Mouse (Mus musculus): ENCODE measurements around the gene Tmprss11f.
"Not testable (repeated sequence)": the region's sequence is repeated elsewhere in the genome, so short reads cannot be mapped to it uniquely, and the experiment has no call there.

Tmprss11f gene

GRCm38 (mm10) chr5:86632324-86632723 lies at the start of gene Tmprss11f:
Gene Tmprss11f (minus strand): TSS chr5:86632424.
- no peak for DNase-seq (ENCODE audit: inconsistent age in 2 of 2, low spot score in 1 of 2)

- peak in 1 of 2 experiments; percentile 9 for DNase-seq (ENCODE audit: inconsistent age in 2 of 2, low spot score in 1 of 2)
Observed at GRCm38 (mm10) chr5:86676262-86676661, 44.0 kb upstream of the Tmprss11f start, which contains the start of gene Tmprss11b. Gene Tmprss11b (minus strand): TSS chr5:86676362.

DNA sequence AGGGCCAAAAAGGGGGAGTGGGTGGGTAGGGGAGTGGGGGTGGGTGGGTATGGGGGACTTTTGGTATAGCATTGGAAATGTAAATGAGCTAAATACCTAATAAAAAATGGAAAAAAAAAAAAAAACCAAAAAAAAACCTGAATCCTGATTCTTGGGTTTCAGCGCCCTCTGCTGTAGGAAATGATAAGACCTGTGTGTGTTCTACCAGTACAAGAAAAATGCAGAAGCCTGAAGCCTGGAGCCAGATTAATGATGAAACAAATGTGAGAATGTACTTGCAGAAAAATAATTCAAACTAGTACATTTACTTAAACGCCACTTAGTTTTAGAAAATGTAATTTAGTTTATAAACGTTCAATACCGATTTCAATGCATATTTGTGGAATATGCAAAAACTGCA lies 17.0 kb upstream of the Tmprss11f start:
- DNase-seq (ENCODE audit: inconsistent age in 2 of 2, low spot score in 1 of 2), result peak in 1 of 2 experiments; percentile 43

DNA sequence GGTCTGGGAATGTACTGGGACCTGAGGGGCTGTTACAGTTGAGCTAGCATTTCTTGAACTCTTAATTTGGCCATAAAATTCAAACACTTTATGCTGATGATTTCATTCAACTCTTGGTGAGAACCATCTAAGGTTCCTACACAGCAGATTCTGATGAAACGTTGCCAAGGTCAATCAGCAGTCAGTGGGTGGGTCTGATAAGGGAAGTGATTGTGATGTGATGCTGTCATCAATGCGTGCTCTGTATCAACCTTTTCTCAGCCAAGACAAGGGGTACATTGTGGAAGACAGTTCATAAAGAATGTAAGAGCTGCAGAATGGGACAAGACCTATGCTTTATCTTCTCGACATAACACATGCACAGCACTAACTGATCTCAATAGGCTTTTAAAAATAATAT lies 8.6 kb upstream of the Tmprss11f start:
- DNase-seq (ENCODE audit: inconsistent age in 2 of 2, low spot score in 1 of 2), result no peak

GRCm38 (mm10) chr5:86630700-86631099 lies 1.5 kb downstream of the Tmprss11f start:
- DNase-seq (ENCODE audit: inconsistent age in 2 of 2, low spot score in 1 of 2), result no peak

GRCm38 (mm10) chr5:86621778-86622177 lies 10.4 kb downstream of the Tmprss11f start:
- DNase-seq (ENCODE audit: inconsistent age in 2 of 2, low spot score in 1 of 2), result no peak

DNA sequence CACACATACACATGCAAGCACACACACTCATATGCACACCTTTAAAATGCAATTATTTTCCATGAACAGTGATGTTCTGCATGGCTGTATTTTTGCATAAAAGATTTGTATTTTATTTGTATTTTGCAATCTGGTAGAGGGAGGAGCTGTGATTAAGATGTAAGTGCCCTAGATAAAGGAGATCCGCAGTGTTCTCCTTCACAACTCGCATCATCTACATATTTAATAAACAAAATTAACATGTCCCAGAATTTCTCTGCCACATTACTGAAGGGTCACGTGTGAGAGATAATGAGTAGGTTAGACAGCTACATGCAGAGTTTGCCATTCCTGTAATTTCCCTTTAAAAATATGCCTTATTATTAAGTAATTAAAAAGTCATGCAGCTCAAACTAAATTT lies 46.3 kb downstream of the Tmprss11f start:
- no peak for DNase-seq (ENCODE audit: inconsistent age in 2 of 2, low spot score in 1 of 2)

DNA sequence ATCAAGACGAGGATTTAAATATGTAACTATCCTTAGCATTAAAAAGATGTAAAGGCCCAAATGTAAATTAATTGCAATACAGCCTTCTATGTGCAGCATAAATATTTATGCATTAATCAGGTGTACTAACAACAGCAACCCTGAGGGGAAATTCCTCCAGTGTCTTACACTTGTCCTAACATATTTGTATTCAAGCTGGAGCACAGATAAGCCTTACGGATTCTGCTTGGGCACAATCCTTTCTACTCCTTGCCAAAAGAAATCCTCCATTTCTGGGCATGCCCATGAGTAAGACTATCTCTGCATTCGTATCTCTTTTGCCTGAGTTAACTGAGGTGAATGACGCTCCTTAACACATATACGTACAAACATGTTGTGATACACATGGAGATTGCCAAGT lies 49.6 kb downstream of the Tmprss11f start:
- DNase-seq (ENCODE audit: inconsistent age in 2 of 2, low spot score in 1 of 2), result no peak

DNA sequence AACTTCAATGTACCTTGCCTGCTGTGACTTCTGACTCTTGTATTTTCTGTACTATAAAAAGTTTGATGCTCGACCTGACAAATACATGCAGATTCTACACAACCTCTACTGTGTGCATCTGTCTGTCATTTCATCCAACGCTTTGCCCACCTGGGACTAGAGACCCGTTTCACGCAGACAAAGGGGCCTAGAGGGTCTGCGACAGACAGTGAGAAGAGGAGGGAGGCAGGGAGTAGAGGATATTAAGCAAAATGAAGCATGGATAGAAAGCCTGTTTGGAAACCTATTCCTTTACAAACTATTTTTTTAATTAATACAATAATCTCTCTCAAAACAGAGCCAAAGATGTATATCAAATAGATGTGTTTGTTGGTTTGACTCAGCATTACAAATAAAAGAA lies 50.2 kb downstream of the Tmprss11f start:
- no peak for DNase-seq (ENCODE audit: inconsistent age in 2 of 2, low spot score in 1 of 2)

- DNase-seq (ENCODE audit: inconsistent age in 2 of 2, low spot score in 1 of 2), result not testable (repeated sequence)
Observed at GRCm38 (mm10) chr5:86578761-86579160, 53.5 kb downstream of the Tmprss11f start.

- DNase-seq (ENCODE audit: inconsistent age in 2 of 2, low spot score in 1 of 2), result peak in 1 of 2 experiments; percentile 10
Observed at GRCm38 (mm10) chr5:86546693-86547092, 85.5 kb downstream of the Tmprss11f start.

GRCm38 (mm10) chr5:86540601-86541000 lies 91.6 kb downstream of the Tmprss11f start:
- peak in 1 of 2 experiments; percentile 10 for DNase-seq (ENCODE audit: inconsistent age in 2 of 2, low spot score in 1 of 2)

DNA sequence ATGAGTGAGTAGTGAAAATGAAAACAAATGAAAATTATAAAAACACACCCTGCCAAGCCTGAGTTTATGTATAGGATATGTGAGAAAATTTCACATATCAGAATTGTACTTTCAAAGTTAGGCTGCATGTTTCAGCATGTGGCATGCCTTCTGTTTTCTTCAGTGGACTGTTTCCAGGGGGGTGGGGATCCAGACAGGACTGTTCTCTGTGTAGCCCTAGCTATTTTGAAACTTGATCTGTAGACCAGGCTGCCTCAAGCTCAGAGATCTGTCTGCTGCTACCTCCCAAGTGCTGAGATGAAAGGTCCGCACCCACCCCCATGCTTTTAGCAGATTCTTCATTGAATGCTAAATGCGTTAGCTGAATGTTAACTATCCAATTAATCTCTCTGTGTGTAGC lies 103.5 kb downstream of the Tmprss11f start:
- DNase-seq (ENCODE audit: inconsistent age in 2 of 2, low spot score in 1 of 2), result peak in 1 of 2 experiments; percentile 3

GRCm38 (mm10) chr5:86518500-86518899 lies 113.7 kb downstream of the Tmprss11f start, which contains the start of gene Tmprss11g:
Gene Tmprss11g (minus strand): TSS chr5:86518600.
- DNase-seq (ENCODE audit: inconsistent age in 2 of 2, low spot score in 1 of 2), result no peak

GRCm38 (mm10) chr5:86511538-86511937 lies 120.7 kb downstream of the Tmprss11f start:
- no peak for DNase-seq (ENCODE audit: inconsistent age in 2 of 2, low spot score in 1 of 2)

DNA sequence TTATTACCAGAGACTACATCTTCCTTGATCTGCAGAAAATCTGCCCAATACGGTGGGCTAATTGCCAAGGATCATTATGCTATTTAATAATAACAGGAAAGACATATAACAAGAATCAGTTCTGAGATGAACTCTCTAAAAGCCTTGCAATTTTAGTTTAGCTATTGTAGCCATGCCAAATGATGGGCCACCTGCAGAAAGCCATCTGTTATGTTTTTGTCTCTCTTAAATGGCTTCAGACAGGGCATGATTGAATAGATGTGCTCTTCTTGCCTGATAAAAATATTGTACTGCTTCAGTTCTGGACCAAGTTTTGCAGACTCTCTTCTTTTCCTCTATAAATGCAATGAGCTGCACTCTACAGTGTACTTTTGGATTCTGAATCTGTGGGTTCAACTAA lies 138.8 kb downstream of the Tmprss11f start:
- no peak for DNase-seq (ENCODE audit: inconsistent age in 2 of 2, low spot score in 1 of 2)

DNA sequence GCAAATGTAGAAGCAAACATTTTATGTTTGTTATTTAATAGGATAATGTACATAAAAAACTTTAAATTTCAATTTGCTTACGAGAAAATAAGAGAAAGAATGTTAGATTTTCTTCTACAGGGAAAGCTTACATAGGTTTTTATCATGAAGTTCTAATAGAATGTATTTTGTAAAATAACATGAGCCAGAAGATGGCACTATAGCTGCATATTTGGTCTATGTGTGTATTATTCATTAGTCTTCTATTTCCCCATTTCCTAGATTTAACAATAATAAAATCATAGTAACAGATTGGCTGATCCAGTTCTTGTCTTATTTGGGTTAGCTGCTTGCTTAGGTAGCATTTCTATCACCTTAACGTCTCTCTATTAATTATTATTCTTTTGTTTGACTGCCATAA lies 149.7 kb downstream of the Tmprss11f start:
- no peak for DNase-seq (ENCODE audit: inconsistent age in 2 of 2, low spot score in 1 of 2)

GRCm38 (mm10) chr5:86482031-86482430 lies 150.2 kb downstream of the Tmprss11f start:
- DNase-seq (ENCODE audit: inconsistent age in 2 of 2, low spot score in 1 of 2), result no peak

GRCm38 (mm10) chr5:86473859-86474258 lies 158.4 kb downstream of the Tmprss11f start:
- no peak for DNase-seq (ENCODE audit: inconsistent age in 2 of 2, low spot score in 1 of 2)
